Mouse (Mus musculus): ENCODE results near the gene Mroh8. TPM values are rescaled to one million over a fixed set of nuclear protein-coding genes. Genes with fewer than 3 reads are reported as not detected.

Gene Mroh8
- polyA plus RNA-seq, 1 experiment from 2014 or later = 0.20 TPM

DNA sequence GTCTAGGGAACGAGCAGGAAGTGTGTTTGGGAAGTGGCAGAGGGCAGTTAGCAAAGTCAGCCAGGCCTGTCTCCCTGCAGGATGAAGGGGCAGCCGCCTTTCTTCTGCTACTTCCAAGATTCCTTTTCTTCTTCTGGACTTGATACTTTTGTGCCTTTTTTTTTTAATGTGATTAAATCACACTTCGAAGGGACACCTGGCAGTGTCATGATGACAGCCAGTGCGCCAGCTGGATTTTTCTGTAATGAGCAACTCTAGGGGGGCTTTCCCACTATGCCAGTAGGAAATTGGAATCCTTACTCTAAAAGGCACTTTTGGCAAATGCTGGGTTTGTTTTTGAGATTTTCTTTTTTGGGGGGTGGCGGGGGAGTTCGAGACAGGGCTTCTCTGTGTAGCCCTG lies 36.1 kb upstream of the Mroh8 start:
- ATAC-seq (ENCODE audit: low read depth) = no peak
- no peak overlapping the region for H3K27ac ChIP-seq (ENCODE audit: low read depth, low read length)

DNA sequence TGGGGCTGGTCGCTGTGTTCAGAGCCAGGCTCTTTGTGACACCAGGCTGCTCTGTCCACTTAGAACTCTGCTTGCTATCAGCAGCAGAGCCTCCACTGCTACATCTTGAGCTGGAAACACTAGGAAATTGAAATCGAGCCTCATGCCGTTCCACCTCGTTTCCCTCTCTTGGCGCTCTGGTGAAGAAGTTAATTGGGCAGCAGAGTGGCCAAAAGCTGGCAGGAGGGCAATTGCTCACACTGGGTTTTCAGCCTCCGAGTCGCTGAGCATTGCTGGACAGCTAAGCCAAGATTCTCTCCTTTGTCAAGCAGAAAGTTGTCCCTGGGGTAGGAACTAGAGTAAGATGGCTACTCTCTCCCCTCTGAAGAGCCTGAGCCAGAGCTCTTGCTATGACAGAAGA lies 35.0 kb upstream of the Mroh8 start:
- H3K9ac ChIP-seq (replicated peaks; ENCODE audit: low read depth, low read length) = no peak overlapping the region
- no peaks in the 10 kb centered on the region for H3K27me3 ChIP-seq (ENCODE audit: control insufficient read depth, insufficient read depth, low read length)
- peaks cover 42% of the 10 kb centered on the region for H3K36me3 ChIP-seq (ENCODE audit: control insufficient read depth, insufficient read depth, low read length)
- no peaks in the 10 kb centered on the region for H3K9me3 ChIP-seq (ENCODE audit: control insufficient read depth, low read length)
- WGBS = 65% methylated on average over 7 of the region's 7 CpGs
- no peak overlapping the region for H3K4me3 ChIP-seq (ENCODE audit: low read depth, low read length)
- no peak for ATAC-seq (ENCODE audit: low read depth)
- H3K4me1 ChIP-seq (ENCODE audit: control insufficient read depth, insufficient read depth, low read length) = peaks cover 4% of the 10 kb centered on the region
- peak overlapping the region; percentile 55 for H3K27ac ChIP-seq (ENCODE audit: low read depth, low read length)
- H3K4me2 ChIP-seq (ENCODE audit: low read depth, low read length) = no peak overlapping the region

More for the DNA sequence above, 36.1 kb upstream of the Mroh8 start:
- peaks cover 7% of the 10 kb centered on the region for H3K4me1 ChIP-seq (ENCODE audit: control insufficient read depth, insufficient read depth, low read length)
- no peak overlapping the region for H3K4me3 ChIP-seq (ENCODE audit: low read depth, low read length)
- no peaks in the 10 kb centered on the region for H3K27me3 ChIP-seq (ENCODE audit: control insufficient read depth, insufficient read depth, low read length)
- H3K9me3 ChIP-seq (ENCODE audit: control insufficient read depth, low read length) = no peaks in the 10 kb centered on the region
- H3K4me2 ChIP-seq (ENCODE audit: low read depth, low read length) = no peak overlapping the region
- H3K36me3 ChIP-seq (ENCODE audit: control insufficient read depth, insufficient read depth, low read length) = peaks cover 40% of the 10 kb centered on the region
- no peak overlapping the region for H3K9ac ChIP-seq (replicated peaks; ENCODE audit: low read depth, low read length)
- 92% methylated on average over 6 of the region's 6 CpGs for WGBS

DNA sequence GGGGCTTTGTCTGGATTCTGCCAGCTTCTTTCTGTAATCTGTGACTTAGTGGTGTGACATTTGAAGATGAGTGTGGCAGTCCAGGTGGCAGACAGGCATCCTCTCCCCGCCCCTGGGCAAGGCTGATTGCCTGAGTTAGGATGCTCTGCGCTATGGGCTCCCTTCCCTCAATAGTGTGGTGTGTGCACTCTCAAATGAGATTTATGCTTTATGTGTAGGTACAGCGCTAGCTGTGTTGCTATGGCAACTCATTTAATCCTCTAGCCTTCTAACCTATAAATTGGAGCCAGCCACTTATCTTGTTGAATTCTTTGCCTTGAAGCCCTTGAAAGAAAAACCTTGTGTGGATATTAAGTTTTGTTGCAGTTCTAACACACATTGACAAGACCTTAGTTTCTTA lies 34.4 kb upstream of the Mroh8 start:
- H3K9ac ChIP-seq (replicated peaks; ENCODE audit: low read depth, low read length) = no peak overlapping the region
- 46% methylated on average over 3 of the region's 3 CpGs for WGBS
- no peak overlapping the region for H3K4me3 ChIP-seq (ENCODE audit: low read depth, low read length)
- no peaks in the 10 kb centered on the region for H3K9me3 ChIP-seq (ENCODE audit: control insufficient read depth, low read length)
- no peaks in the 10 kb centered on the region for H3K27me3 ChIP-seq (ENCODE audit: control insufficient read depth, insufficient read depth, low read length)
- H3K4me2 ChIP-seq (ENCODE audit: low read depth, low read length) = no peak overlapping the region
- peak; percentile 68; the same call in 1 of the 2 replicates for ATAC-seq (ENCODE audit: low read depth)
- H3K27ac ChIP-seq (ENCODE audit: low read depth, low read length) = peak overlapping the region; percentile 62
- H3K4me1 ChIP-seq (ENCODE audit: control insufficient read depth, insufficient read depth, low read length) = peaks cover 4% of the 10 kb centered on the region
- peaks cover 46% of the 10 kb centered on the region for H3K36me3 ChIP-seq (ENCODE audit: control insufficient read depth, insufficient read depth, low read length)

DNA sequence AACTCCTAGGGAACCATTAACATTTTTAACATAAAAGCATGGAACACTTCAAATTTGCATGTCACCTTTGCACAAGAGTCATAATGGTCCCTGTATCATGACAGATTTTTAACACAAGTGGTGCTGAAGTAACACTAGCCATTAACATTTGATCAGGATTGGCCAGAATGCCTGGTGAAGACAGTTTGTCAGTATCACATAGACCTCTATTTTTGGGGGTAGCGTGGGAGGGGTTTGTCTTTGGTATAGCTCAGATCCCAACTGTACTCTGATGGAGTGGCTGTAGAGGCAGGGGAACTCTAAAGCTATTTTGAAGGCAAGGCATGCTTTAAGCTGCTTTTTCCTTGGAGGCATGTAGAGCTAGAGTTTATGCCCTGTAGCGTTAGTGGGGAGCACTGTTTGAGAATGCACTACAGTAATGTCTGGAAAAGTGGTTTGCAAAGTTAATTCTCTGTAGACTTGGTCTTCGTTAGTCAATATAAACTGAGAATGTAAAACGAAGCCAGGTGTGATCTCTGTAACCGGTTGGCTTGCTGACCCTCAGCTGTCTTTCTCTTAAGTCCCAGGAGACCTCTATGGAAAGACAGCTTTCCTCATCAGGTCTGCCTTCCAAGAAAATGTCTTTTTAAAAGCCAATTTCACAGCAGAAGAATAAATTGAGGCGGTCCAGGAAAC lies 31.8 kb upstream of the Mroh8 start:
- Histone ChIP-seq H3K27ac (ENCODE audit: low read depth, low read length) (no peak overlapping the region), H3K4me3 (ENCODE audit: low read depth, low read length) (no peak overlapping the region), H3K36me3 (ENCODE audit: control insufficient read depth, insufficient read depth, low read length) (peaks cover 35% of the 10 kb centered on the region; the same call in 1 of the 2 replicates), H3K27me3 (ENCODE audit: control insufficient read depth, insufficient read depth, low read length) (no peaks in the 10 kb centered on the region), H3K4me1 (ENCODE audit: control insufficient read depth, insufficient read depth, low read length) (peaks cover 6% of the 10 kb centered on the region), H3K4me2 (ENCODE audit: low read depth, low read length) (no peak overlapping the region), H3K9ac (replicated peaks; ENCODE audit: low read depth, low read length) (no peak overlapping the region), H3K9me3 (ENCODE audit: control insufficient read depth, low read length) (no peaks in the 10 kb centered on the region)
- ATAC-seq (ENCODE audit: low read depth) = no peak
- WGBS = 90% methylated on average over 6 of the region's 6 CpGs

DNA sequence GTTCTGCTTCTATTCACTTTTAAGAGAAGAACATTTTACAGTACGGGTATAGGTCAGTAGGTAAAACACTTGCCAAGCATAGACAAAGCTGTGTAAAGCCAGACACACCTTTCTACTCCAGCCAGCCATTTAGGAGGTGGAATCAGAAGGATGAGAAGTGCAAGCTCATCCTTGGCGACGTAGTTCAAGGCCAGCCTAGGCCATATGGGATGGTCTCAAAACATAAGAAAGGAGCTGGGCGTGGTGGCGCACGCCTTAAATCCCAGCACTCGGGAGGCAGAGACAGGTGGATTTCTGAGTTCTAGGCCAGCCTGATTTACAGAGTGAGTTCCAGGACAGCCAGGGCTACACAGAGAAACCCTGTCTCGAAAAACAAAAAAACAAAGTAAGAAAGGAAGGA lies 30.3 kb upstream of the Mroh8 start:
- WGBS = 97% methylated on average over 8 of the region's 8 CpGs
- Histone ChIP-seq H3K36me3 (ENCODE audit: control insufficient read depth, insufficient read depth, low read length) (peaks cover 27% of the 10 kb centered on the region; the same call in 1 of the 2 replicates), H3K4me1 (ENCODE audit: control insufficient read depth, insufficient read depth, low read length) (peaks cover 10% of the 10 kb centered on the region), H3K27me3 (ENCODE audit: control insufficient read depth, insufficient read depth, low read length) (no peaks in the 10 kb centered on the region), H3K9me3 (ENCODE audit: control insufficient read depth, low read length) (no peaks in the 10 kb centered on the region), H3K4me3 (ENCODE audit: low read depth, low read length) (no peak overlapping the region), H3K27ac (ENCODE audit: low read depth, low read length) (no peak overlapping the region), H3K9ac (replicated peaks; ENCODE audit: low read depth, low read length) (no peak overlapping the region), H3K4me2 (ENCODE audit: low read depth, low read length) (no peak overlapping the region)
- no peak for ATAC-seq (ENCODE audit: low read depth)

DNA sequence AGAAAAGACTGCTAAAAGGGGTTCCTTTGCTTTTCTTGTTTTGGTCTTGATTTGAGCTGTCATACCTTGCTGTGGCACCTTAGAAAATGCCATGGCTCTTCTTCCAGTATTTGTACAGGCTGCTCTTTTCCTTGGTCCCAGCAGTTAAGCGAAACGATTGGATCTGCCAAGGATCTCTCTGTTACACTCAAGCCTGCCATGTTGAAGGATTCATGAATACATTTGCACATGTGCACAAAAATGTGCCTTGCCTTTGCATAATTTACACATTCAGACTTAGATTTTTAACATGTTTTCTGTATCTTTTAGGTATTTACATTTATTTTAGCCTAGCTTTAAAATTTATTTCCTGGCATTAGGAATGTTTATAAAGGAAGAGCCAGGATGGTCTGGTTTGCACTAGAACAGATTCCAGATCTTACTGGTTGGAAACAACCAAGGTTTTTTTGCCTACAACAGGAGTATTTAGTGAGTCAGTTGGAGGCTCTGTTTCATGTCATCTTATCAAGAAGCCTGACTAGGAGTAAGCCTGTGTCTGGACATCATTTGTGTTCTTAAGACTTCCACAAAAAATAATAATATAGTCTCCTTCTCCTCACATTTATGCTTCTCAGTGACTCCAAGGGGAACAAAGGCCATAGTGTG lies 29.0 kb upstream of the Mroh8 start:
- Histone ChIP-seq H3K27me3 (ENCODE audit: control insufficient read depth, insufficient read depth, low read length) (no peaks in the 10 kb centered on the region), H3K9me3 (ENCODE audit: control insufficient read depth, low read length) (no peaks in the 10 kb centered on the region), H3K36me3 (ENCODE audit: control insufficient read depth, insufficient read depth, low read length) (peaks cover 34% of the 10 kb centered on the region), H3K4me3 (ENCODE audit: low read depth, low read length) (no peak overlapping the region), H3K27ac (ENCODE audit: low read depth, low read length) (peak overlapping the region; percentile 35; the same call in 1 of the 2 replicates), H3K4me1 (ENCODE audit: control insufficient read depth, insufficient read depth, low read length) (peaks cover 6% of the 10 kb centered on the region), H3K4me2 (ENCODE audit: low read depth, low read length) (no peak overlapping the region), H3K9ac (replicated peaks; ENCODE audit: low read depth, low read length) (no peak overlapping the region)
- 91% methylated on average over 2 of the region's 2 CpGs for WGBS
- no peak for ATAC-seq (ENCODE audit: low read depth)

DNA sequence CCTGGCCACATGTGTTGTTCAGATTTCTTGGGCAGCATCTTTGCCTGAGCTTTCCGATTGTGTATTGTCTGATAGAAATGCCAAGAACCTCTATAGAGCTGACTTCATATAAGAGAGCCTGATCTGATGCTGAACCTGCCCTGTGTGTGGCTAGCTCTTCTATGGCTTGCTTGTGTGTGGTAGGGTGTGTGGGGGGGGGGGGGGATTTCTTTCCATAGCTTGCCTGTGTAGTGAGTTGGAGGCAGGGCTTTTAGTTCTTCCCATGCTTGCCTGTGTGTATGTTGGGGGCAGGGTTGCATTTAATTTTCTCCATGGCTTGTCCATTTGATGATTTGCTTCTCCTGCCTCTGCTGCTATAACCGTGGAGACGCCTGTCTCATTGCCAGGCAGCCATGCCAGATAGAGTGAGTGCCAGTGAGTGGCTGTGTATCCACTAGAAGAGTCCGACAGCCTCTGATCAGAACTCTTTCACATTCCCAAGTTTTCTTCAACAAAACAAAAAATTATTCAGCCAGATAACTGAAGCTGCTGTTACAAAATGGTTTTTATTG lies 28.4 kb upstream of the Mroh8 start:
- Histone ChIP-seq H3K27me3 (ENCODE audit: control insufficient read depth, insufficient read depth, low read length) (no peaks in the 10 kb centered on the region), H3K4me3 (ENCODE audit: low read depth, low read length) (no peak overlapping the region), H3K36me3 (ENCODE audit: control insufficient read depth, insufficient read depth, low read length) (peaks cover 36% of the 10 kb centered on the region), H3K9me3 (ENCODE audit: control insufficient read depth, low read length) (no peaks in the 10 kb centered on the region), H3K4me2 (ENCODE audit: low read depth, low read length) (no peak overlapping the region), H3K27ac (ENCODE audit: low read depth, low read length) (peak overlapping the region; percentile 35; the same call in 1 of the 2 replicates), H3K4me1 (ENCODE audit: control insufficient read depth, insufficient read depth, low read length) (peaks cover 6% of the 10 kb centered on the region; the same call in 1 of the 2 replicates), H3K9ac (replicated peaks; ENCODE audit: low read depth, low read length) (no peak overlapping the region)
- ATAC-seq (ENCODE audit: low read depth) = no peak
- WGBS = 76% methylated on average over 4 of the region's 4 CpGs

DNA sequence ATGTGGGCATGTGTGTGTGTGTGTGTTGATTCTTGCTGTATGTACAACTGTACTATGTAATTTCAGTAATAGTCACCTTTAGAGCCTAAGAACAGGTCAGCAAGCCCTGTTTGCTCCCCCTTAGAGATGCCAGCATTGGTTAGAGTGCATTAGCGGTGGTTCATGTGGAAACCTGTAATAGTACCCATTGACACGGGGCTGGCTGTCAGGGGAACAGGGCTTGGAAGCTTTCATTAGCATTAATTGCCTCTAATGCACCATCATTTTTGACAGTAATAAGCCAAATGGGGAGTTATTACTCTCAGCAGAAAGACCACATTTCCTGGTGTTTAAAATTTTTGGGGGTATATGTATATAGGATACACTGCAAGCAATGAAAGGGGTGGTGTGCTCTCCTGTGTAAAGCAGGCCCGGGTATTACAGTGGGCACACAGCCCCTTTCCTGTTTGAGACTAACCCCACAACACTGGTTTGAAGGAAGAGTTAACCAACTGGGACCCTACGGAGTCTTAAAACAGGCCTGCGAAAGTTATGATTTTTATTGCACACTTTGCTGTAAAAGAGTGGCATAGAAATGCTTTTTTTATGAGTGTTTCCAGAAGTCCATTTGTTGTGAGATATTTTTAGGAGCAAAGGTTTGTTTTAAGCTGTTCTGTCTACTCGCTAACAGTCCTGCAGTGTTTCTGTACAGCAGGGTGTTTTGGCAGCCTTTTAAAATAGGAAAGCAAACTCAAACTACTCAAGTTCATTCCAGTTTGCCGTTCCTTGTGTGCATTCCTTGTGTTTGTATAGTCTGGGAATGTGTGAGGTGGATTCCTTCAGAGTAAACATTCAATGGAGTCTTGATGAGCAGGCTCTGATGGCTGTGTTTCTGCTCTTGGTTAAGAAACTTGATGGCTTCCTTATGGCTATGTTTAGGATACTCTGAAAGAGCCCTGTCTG lies 27.0 kb upstream of the Mroh8 start:
- WGBS = 73% methylated on average over 7 of the region's 7 CpGs
- Histone ChIP-seq H3K9ac (replicated peaks; ENCODE audit: low read depth, low read length) (no peak overlapping the region), H3K9me3 (ENCODE audit: control insufficient read depth, low read length) (no peaks in the 10 kb centered on the region), H3K4me3 (ENCODE audit: low read depth, low read length) (no peak overlapping the region), H3K4me1 (ENCODE audit: control insufficient read depth, insufficient read depth, low read length) (peaks cover 6% of the 10 kb centered on the region; the same call in 1 of the 2 replicates), H3K36me3 (ENCODE audit: control insufficient read depth, insufficient read depth, low read length) (peaks cover 41% of the 10 kb centered on the region), H3K27me3 (ENCODE audit: control insufficient read depth, insufficient read depth, low read length) (no peaks in the 10 kb centered on the region), H3K4me2 (ENCODE audit: low read depth, low read length) (no peak overlapping the region), H3K27ac (ENCODE audit: low read depth, low read length) (no peak overlapping the region)
- no peak for ATAC-seq (ENCODE audit: low read depth)
